Mouse (Mus musculus): ENCODE data around the gene Pik3ap1. TPM values are rescaled to one million over a fixed set of nuclear protein-coding genes. Genes with fewer than 3 reads are reported as not detected.

Gene Pik3ap1
- polyA plus RNA-seq, 1 experiment from 2014 or later: 2.6 TPM

Other genes with a start within 250 kb of the Pik3ap1 start
- 0.83 and 0.86 TPM in 2 replicates for gene Tll2, start 178.3 kb downstream of the Pik3ap1 start, polyA plus RNA-seq (2016; fragmentation: Nextera tagmentation; extraction: Ambion mirVana)
- gene Tm9sf3, start 121.1 kb downstream of the Pik3ap1 start, polyA plus RNA-seq (2016; fragmentation: Nextera tagmentation; extraction: Ambion mirVana): 107 and 119 TPM in 2 replicates
- gene Lcor, start 97.5 kb upstream of the Pik3ap1 start, polyA plus RNA-seq (2016; fragmentation: Nextera tagmentation; extraction: Ambion mirVana): 38.0 and 38.9 TPM in 2 replicates
- 3.0 and 3.7 TPM in 2 replicates for gene Gm340, start 197.3 kb upstream of the Pik3ap1 start, polyA plus RNA-seq (2016; fragmentation: Nextera tagmentation; extraction: Ambion mirVana)

Data from forebrain, embryonic 12.5 days (tissue).